Mouse (Mus musculus) megakaryocyte, adult 5-6 weeks (primary cell): Measurements from ENCODE around the gene Wfdc21. TPM values are rescaled to one million over a fixed set of nuclear protein-coding genes. Genes with fewer than 3 reads are reported as not detected.

ENCODE experiments used
- ATAC-seq: 2 replicates; pipeline ENCODE4 v1.8.0; 2016; ENCODE audit warnings: mild to moderate bottlenecking, inconsistent platforms; ENCODE audit not compliant: poor library complexity, severe bottlenecking
- total RNA-seq, 2 experiments: library from RNA; stranded (forward) in 1 of 2; stranded (reverse) in 1 of 2; fragments of 153-499, 151-499 nt in 1 of 2; fragments of 221-1000, 200-1000 nt in 1 of 2; gene quantifications; 2 replicates each; pipeline versions ENCODE4 v1.2.3 to v1.2.4; 2015 to 2017

Wfdc21 gene
- total RNA-seq, 2 experiments from 2014 or later: 492 to 528 TPM

- ATAC-seq: peak; percentile 62
Observed at GRCm38 (mm10) chr11:83747376-83748265, 881 bp downstream of the Wfdc21 start.

- peak; percentile 98 for ATAC-seq
Observed at GRCm38 (mm10) chr11:83753581-83754181, 6.9 kb downstream of the Wfdc21 start, which contains the start of gene Heatr6. Heatr6 (plus strand) TSS chr11:83753696.

GRCm38 (mm10) chr11:83754227-83754626, 7.5 kb downstream of the Wfdc21 start:
- no peak for ATAC-seq

GRCm38 (mm10) chr11:83767306-83767705, 20.6 kb downstream of the Wfdc21 start:
- 0 out of 2 replicates have a peak, but pooled peaks have one; percentile 30 for ATAC-seq

- no peak for ATAC-seq
Observed at GRCm38 (mm10) chr11:83768976-83769375, 22.2 kb downstream of the Wfdc21 start.

GRCm38 (mm10) chr11:83771014-83771413, 24.3 kb downstream of the Wfdc21 start:
- ATAC-seq: no peak

- ATAC-seq: no peak
Observed at GRCm38 (mm10) chr11:83772341-83772740, 25.6 kb downstream of the Wfdc21 start.

GRCm38 (mm10) chr11:83773691-83774090, 27.0 kb downstream of the Wfdc21 start:
- no peak for ATAC-seq

- no peak for ATAC-seq
Observed at GRCm38 (mm10) chr11:83774324-83774723, 27.6 kb downstream of the Wfdc21 start.

GRCm38 (mm10) chr11:83776798-83777197, 30.1 kb downstream of the Wfdc21 start:
- ATAC-seq: peak; percentile 38

GRCm38 (mm10) chr11:83783931-83784600, 37.3 kb downstream of the Wfdc21 start:
- ATAC-seq: no peak

GRCm38 (mm10) chr11:83784661-83785060, 37.9 kb downstream of the Wfdc21 start:
- ATAC-seq: no peak

- peak; percentile 53 for ATAC-seq
Observed at GRCm38 (mm10) chr11:83785366-83785765, 38.6 kb downstream of the Wfdc21 start.

GRCm38 (mm10) chr11:83786835-83787234, 40.1 kb downstream of the Wfdc21 start:
- ATAC-seq: no peak

GRCm38 (mm10) chr11:83787401-83788021, 40.8 kb downstream of the Wfdc21 start:
- no peak for ATAC-seq

- no peak for ATAC-seq
Observed at GRCm38 (mm10) chr11:83788331-83788730, 41.6 kb downstream of the Wfdc21 start.

GRCm38 (mm10) chr11:83789259-83789658, 42.5 kb downstream of the Wfdc21 start:
- ATAC-seq: peak; percentile 88

- no peak for ATAC-seq
Observed at GRCm38 (mm10) chr11:83791133-83791532, 44.4 kb downstream of the Wfdc21 start.

- peak; percentile 39; the same call in 1 of the 2 replicates for ATAC-seq
Observed at GRCm38 (mm10) chr11:83792316-83792914, 45.7 kb downstream of the Wfdc21 start.

GRCm38 (mm10) chr11:83793264-83793663, 46.5 kb downstream of the Wfdc21 start:
- no peak for ATAC-seq
